Mouse (Mus musculus): ENCODE measurements around the gene Zfyve26.

DNA sequence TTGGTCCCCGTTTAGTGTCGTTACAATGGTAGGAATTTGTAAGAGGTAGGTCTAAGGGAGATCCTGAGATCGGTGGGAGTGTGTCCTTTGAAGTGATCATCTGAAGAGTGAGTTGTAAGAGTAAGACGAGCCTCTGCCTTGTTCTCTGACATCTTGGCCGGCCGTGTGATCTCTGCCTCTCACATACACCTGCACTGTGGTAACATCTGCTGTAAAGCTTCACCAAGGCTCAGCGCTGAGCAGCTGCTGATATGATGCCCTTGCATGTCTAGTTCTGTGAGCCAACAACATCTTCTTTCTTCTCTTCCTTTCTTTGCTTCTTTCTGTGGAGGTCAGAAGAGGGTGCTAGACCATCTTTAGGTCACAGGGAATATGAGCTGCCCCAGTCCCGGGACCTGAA is 42.7 kb upstream of the Zfyve26 start:
- TF ChIP-seq CTCF (IDR thresholded peaks at IDR 0.05; ENCODE audit: low read depth, low read length) (no peak), EP300 (IDR thresholded peaks at IDR 0.05; ENCODE audit: insufficient read depth, low read depth, low read length) (no peak), POLR2A (IDR thresholded peaks at IDR 0.05; ENCODE audit: insufficient read depth, low read length) (no peak)
